8 mouse cellular contexts compared by ENCODE assay signal in the genomic region with DNA sequence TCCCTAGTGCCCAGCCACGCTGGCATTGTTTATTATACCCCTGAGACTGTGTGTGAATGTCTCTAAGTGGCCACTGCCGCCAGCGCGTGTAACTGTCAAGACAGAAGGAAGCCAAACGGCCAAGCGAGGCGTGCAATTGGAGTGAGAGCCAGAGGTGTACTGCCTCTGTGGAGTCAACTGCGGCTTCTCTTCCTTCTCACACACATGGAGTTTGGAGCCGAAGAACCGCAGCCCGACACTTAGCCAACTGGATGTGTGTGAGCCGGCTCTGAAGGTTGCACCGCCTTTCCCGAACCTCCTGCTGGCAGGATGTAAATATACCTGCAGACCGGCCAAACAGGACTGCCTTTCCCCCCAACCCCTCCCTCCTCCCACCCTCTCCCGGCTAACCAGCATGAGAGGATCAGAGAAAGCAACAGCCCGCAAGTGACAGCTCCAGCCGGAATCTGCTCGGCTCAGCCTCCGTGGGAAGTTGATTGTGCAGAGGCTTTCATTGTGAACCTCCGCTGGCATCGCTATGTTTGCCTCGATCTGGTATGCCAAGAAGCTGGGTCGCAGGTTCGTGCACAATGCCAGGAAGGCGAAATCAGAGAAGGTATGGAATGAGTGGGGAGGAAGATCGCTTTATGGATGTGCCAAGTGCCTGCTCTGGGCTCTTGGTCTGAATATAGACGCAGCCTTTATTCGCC.
DNase-seq lines count a peak whose midpoint lies in the region; ATAC-seq and TF ChIP-seq lines count a peak whose summit lies in the region.

No protein-coding gene starts in this region.

- TF ChIP-seq CTCF in kidney, postnatal 0 days (IDR thresholded peaks at IDR 0.05; ENCODE audit: low read depth): no peak
- no peak for TF ChIP-seq CTCF in liver, postnatal 0 days (IDR thresholded peaks at IDR 0.05; ENCODE audit: low read depth)

- peak; percentile 42 to 51 for DNase-seq in left cerebral cortex, adult 18-20 months (ENCODE audit: low spot score in 2 of 2)
- no peak for DNase-seq in left cerebral cortex, adult 11 months (ENCODE audit: low spot score)
- DNase-seq in kidney, postnatal 0 days (ENCODE audit: low spot score): peak; percentile 16
- no peak for DNase-seq in liver, postnatal 0 days
- DNase-seq in spleen, adult 12 weeks (ENCODE audit: low spot score): no peak

- no peaks in the 10 kb centered on the region for H3K9me3 ChIP-seq in forebrain, embryonic 13.5 days (replicated peaks)
- H3K9me3 ChIP-seq in kidney, postnatal 0 days (replicated peaks; ENCODE audit: low read length): no peaks in the 10 kb centered on the region
- no peaks in the 10 kb centered on the region for H3K9me3 ChIP-seq in liver, postnatal 0 days (ENCODE audit: low read length)
- H3K9me3 ChIP-seq in stomach, embryonic 14.5 days (ENCODE audit: control insufficient read depth, low read depth, low read length): no peaks in the 10 kb centered on the region

- H3K4me1 ChIP-seq in forebrain, embryonic 13.5 days: peaks cover 7% of the 10 kb centered on the region
- no peaks in the 10 kb centered on the region for H3K4me1 ChIP-seq in kidney, postnatal 0 days (replicated peaks; ENCODE audit: insufficient read depth, low read length)
- no peaks in the 10 kb centered on the region for H3K4me1 ChIP-seq in liver, postnatal 0 days (ENCODE audit: insufficient read depth)
- no peaks in the 10 kb centered on the region for H3K4me1 ChIP-seq in stomach, embryonic 14.5 days (ENCODE audit: control insufficient read depth, insufficient read depth, low read length)

- 3% methylated on average over 29 of the region's 29 CpGs for WGBS in forebrain, embryonic 13.5 days
- 2% methylated on average over 29 of the region's 29 CpGs for WGBS in kidney, postnatal 0 days
- WGBS in liver, postnatal 0 days (ENCODE audit: insufficient replicate concordance): 2% methylated on average over 29 of the region's 29 CpGs
- WGBS in stomach, embryonic 14.5 days: 3% methylated on average over 29 of the region's 29 CpGs

- peak overlapping the region; percentile 63 for H3K9ac ChIP-seq in forebrain, embryonic 13.5 days
- H3K9ac ChIP-seq in kidney, postnatal 0 days (ENCODE audit: low read depth, low read length): peak overlapping the region; percentile 32; the same call in 1 of the 2 replicates
- no peak overlapping the region for H3K9ac ChIP-seq in liver, postnatal 0 days (replicated peaks)
- no peak overlapping the region for H3K9ac ChIP-seq in stomach, embryonic 14.5 days (replicated peaks; ENCODE audit: low read depth, low read length)

- H3K4me2 ChIP-seq in forebrain, embryonic 13.5 days: peak overlapping the region; percentile 71
- peak overlapping the region; percentile 61 for H3K4me2 ChIP-seq in kidney, postnatal 0 days (ENCODE audit: low read length)
- H3K4me2 ChIP-seq in liver, postnatal 0 days (ENCODE audit: low read depth, low read length): peak overlapping the region; percentile 10
- H3K4me2 ChIP-seq in stomach, embryonic 14.5 days (replicated peaks; ENCODE audit: low read depth, low read length): peak overlapping the region; percentile 56

- peak; percentile 85 for ATAC-seq in cerebellum, adult (ENCODE audit: insufficient number of reproducible peaks, low FRiP score, low TSS enrichment)
- ATAC-seq in forebrain, embryonic 13.5 days: peak; percentile 84
- peak; percentile 61; the same call in 1 of the 2 replicates for ATAC-seq in kidney, postnatal 0 days (replicated peaks; ENCODE audit: low FRiP score, low read depth)
- no peak for ATAC-seq in liver, postnatal 0 days
- peak; percentile 88 for ATAC-seq in stomach, embryonic 14.5 days (ENCODE audit: insufficient number of reproducible peaks, insufficient read depth, low FRiP score, low read depth)

- H3K4me3 ChIP-seq in forebrain, embryonic 13.5 days: peak overlapping the region; percentile 45
- peak overlapping the region; percentile 24 for H3K4me3 ChIP-seq in kidney, postnatal 0 days (replicated peaks; ENCODE audit: low read depth, low read length)
- no peak overlapping the region for H3K4me3 ChIP-seq in liver, postnatal 0 days (ENCODE audit: low read depth, low read length)
- H3K4me3 ChIP-seq in stomach, embryonic 14.5 days (ENCODE audit: low read depth, low read length): peak overlapping the region; percentile 30

- TF ChIP-seq EP300 in liver, postnatal 0 days (IDR thresholded peaks at IDR 0.05; ENCODE audit: low read depth): no peak

- H3K27ac ChIP-seq in forebrain, embryonic 13.5 days: no peak overlapping the region
- H3K27ac ChIP-seq in kidney, postnatal 0 days: no peak overlapping the region
- H3K27ac ChIP-seq in liver, postnatal 0 days (ENCODE audit: low read depth): no peak overlapping the region
- H3K27ac ChIP-seq in stomach, embryonic 14.5 days (ENCODE audit: low read length): no peak overlapping the region

- H3K27me3 ChIP-seq in forebrain, embryonic 13.5 days: peaks cover 9% of the 10 kb centered on the region; the same call in 1 of the 2 replicates
- no peaks in the 10 kb centered on the region for H3K27me3 ChIP-seq in kidney, postnatal 0 days (ENCODE audit: insufficient read depth, low read length)
- peaks cover 6% of the 10 kb centered on the region; the same call in 1 of the 2 replicates for H3K27me3 ChIP-seq in liver, postnatal 0 days (ENCODE audit: insufficient read depth, low read length)
- no peaks in the 10 kb centered on the region for H3K27me3 ChIP-seq in stomach, embryonic 14.5 days (ENCODE audit: control insufficient read depth, insufficient read depth, low read length)

- H3K36me3 ChIP-seq in forebrain, embryonic 13.5 days (ENCODE audit: poor library complexity, severe bottlenecking): no peaks in the 10 kb centered on the region
- H3K36me3 ChIP-seq in kidney, postnatal 0 days (ENCODE audit: insufficient read depth, low read length): no peaks in the 10 kb centered on the region
- H3K36me3 ChIP-seq in liver, postnatal 0 days (replicated peaks; ENCODE audit: insufficient read depth, low read length): no peaks in the 10 kb centered on the region
- H3K36me3 ChIP-seq in stomach, embryonic 14.5 days (ENCODE audit: control insufficient read depth, insufficient read depth, low read length): no peaks in the 10 kb centered on the region

Comparison
In these comparisons a context has a peak if more than half of its experiments do, and no peak if none do; other contexts are left out.
1. DNase-seq: peak in left cerebral cortex, adult 18-20 months (2 of 2) and kidney, postnatal 0 days (single experiment); none in left cerebral cortex, adult 11 months (single experiment), liver, postnatal 0 days (single experiment) and spleen, adult 12 weeks (single experiment).
2. H3K4me2 ChIP-seq: peak in every context shown above with its lines; median percentile 71 in forebrain, embryonic 13.5 days; 61 in kidney, postnatal 0 days; 56 in stomach, embryonic 14.5 days; 10 in liver, postnatal 0 days.
3. H3K9ac ChIP-seq: peak in forebrain, embryonic 13.5 days (single experiment) and kidney, postnatal 0 days (single experiment); none in liver, postnatal 0 days (single experiment) and stomach, embryonic 14.5 days (single experiment).